Mouse (Mus musculus) spleen, postnatal 14 days (tissue): Measurements from ENCODE around the gene Mosmo.
A peak's percentile ranks its signal among the peaks of the same experiment; 100 is the strongest.

Experiments
- DNase-seq, 2 experiments: peaks; one replicate each; pipeline ENCODE4 v3.0.0; 2021 to 2022; ENCODE audit warnings: low spot score in 2 of 2

Mosmo gene

DNA sequence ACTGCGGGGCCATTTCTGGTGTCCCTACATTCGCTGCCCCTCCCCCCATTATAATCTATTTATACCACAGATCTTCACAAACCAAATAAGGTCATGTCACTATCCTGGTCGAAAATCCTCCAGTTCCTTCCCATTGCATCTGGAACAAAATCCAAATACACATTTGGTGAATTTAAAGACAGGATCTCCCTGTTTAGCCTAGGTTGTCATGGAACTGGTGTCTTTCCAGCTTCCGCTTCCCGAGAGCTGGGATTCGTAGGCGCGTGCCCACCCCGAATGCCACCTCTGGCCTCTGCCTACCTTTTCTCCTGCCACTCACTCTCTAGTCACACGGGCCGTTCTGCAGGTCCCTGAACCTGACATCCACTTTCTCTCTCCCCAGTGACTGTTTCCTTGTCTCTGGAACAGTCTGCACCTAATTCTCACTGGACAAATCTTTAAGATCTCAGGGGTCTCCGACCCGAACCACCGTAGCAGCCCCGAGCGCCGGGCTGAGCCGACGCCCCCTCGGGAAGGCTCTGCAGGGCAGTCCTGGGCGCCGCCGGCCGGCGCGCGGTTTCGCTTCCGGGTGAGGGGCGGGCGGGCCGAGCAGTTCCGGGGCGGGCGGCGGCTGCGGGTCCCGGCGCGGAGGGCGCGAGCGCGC lies at the start of gene Mosmo:
Gene Mosmo, plus strand, starts transcription at position 618 of the 643 bp plus-strand sequence.
- peak; percentile 53 to 65 for DNase-seq

- no peak for DNase-seq
Observed at GRCm38 (mm10) chr7:120632518-120632917, 44.9 kb upstream of the Mosmo start.

DNA sequence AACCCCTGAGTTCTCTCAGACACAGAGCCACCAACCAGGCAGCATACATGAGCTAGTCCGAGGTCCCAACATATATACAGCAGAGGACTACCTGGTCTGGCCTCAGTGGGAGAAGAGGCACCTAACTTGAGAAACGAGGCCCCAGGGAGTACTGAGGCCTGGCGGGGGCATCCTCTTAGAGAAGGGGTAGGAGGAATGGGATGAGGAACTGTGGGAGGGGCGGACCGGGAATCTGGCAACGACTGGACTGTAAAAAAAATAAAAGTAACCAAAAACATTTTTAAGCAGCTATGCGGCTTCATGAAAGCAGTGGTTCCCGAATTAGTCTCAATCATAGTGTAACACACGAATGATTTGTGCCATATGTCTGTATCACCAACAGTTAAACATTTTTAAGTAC lies 43.1 kb upstream of the Mosmo start:
- DNase-seq, result no peak

- DNase-seq, result peak; percentile 72 to 78
Observed at GRCm38 (mm10) chr7:120634711-120635361, 42.6 kb upstream of the Mosmo start, which contains the start of gene Uqcrc2. Uqcrc2 (plus strand) TSS chr7:120635176.

GRCm38 (mm10) chr7:120635362-120635781 lies 42.0 kb upstream of the Mosmo start:
- no peak for DNase-seq

DNA sequence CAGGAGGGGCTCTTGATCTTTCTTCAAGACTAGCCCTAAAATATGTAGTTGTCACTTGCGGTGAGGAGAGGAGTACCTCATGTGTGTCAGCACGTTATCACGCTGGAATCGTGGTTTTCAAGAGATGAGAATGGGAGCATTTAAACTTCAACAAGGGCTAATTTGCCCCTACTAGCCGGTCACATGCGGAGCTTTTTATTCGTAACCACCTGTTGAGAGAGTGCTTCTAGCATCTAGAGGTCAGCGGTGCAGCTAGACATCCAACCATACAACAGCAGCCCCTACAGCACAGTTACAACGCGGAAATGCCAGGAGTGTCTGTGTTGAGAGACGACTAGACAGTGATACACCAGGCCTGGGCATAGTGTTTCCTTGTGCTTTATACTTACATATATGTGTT lies 41.6 kb upstream of the Mosmo start:
- no peak for DNase-seq

- DNase-seq, result no peak
Observed at GRCm38 (mm10) chr7:120643217-120643616, 34.2 kb upstream of the Mosmo start.

- DNase-seq, result no peak
Observed at GRCm38 (mm10) chr7:120647849-120648248, 29.6 kb upstream of the Mosmo start.

DNA sequence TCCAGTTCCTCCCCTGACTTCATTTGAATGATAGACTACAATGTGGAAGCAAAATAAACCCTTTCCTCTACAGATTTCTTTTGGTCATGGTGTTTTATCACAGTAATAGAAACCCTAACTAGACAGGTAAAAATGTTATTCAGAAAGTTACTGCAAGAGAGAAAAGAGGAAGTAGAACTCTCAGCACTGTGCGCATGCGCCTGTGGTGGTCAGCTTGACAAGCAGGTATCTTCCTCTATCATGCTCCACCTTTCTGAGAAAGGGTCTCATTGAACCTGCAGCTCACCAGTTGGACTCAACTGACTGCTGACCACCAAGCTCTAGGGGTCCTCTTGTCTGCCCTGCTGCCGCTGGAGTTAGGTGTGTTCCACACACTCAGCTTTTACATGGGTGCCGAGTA lies 15.3 kb upstream of the Mosmo start:
- peak in 1 of 2 experiments; percentile 32 for DNase-seq

DNA sequence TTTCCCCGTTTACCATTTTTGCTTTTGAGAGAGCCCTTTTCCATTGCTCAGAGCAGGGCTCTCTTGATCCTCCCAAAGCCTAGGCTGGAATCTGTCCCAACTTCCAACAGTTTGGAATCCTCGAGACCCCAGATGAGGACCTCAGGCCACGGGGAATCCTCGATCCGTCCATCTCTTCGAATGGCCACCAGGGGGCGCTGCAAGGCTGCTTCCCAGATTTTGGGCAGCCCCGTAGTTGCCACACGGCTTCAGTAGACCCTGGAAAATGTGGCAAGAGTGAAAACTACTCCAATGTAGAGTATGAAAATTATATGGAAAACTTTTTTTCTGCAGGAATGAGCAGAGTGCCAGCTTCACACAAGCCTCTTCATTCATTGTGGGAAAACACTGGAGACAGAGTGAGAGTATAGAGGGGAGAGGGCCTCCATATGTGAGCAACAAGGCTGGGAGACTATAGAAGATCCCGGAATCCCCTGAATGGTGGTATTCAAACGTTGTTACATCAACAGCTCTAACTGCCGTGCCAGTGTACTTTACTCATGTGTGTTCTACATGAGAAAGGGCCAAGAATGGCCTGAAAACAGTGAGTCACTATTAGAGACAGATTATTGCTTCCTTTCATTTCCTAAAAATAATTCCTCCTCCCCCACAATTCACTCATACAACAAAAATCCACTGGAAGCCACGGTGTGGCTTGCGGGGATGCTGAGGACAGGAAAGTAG lies 7.1 kb upstream of the Mosmo start, which contains the start of gene Pdzd9:
Gene Pdzd9, minus strand, starts transcription at position 191 of the 723 bp plus-strand sequence.
- peak; percentile 25 to 58 for DNase-seq

DNA sequence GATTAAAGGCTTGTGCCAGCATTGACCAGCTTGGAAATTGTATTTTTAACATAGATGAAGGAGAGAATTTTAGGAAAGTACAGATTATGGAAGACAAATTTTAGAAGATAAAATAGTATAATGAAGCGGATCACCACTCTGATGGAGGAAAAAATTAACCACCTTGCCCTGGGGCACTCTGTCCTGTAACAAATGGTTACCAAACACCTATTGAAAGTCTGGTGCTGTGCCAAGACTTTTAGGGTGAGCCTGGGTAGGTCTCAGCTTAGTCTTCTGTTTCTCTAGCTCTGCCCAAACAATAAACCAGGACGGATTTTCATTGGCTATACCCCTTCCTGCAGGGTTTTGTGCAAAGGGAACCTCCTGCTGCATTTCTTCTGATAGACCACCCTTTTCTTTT lies 6.1 kb upstream of the Mosmo start:
- DNase-seq, result no peak

GRCm38 (mm10) chr7:120677764-120678531 lies 530 bp downstream of the Mosmo start:
- DNase-seq, result peak; percentile 14 to 18

- no peak for DNase-seq
Observed at GRCm38 (mm10) chr7:120679023-120679422, 1.6 kb downstream of the Mosmo start.

DNA sequence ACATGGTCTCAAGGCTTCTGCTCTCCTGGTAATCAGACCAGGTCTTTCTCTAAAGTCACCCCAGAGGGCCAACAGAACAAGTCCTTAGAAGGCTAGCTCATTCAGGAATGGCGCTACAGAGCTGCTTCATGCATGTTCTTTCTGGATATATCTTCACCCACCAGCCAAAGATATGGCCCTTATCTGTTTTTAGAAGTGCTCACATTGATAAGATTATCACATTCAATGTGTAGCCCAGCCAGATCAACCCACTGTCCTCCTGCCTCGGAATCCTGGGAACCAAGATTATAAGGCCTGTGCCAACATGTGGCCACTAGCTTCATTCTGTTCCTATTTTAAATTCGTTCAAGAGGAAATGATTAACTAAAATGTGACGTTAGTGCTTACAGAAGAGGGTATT lies 4.6 kb downstream of the Mosmo start:
- DNase-seq, result no peak

GRCm38 (mm10) chr7:120684731-120685161 lies 7.3 kb downstream of the Mosmo start:
- DNase-seq, result no peak

- DNase-seq, result no peak
Observed at GRCm38 (mm10) chr7:120685227-120685626, 7.8 kb downstream of the Mosmo start.

DNA sequence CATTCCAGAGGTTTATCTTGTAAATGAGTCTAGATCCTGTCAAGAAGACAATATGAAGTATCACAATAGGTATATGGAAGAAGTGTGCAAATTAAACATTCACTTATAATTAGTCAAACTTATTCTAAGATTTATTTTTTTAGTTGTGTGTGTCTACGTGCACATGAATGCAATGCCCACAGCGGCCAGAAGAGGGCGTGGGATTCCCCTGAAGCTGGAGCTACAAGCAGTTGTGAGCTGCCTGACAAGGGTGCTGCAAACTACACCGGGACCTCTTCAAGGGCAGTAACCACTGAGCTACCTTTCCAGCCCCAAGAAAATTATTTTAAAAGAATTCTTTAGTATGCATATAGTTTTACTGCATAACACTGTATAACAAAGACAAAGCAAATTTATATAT lies 13.2 kb downstream of the Mosmo start:
- DNase-seq, result peak in 1 of 2 experiments; percentile 19

DNA sequence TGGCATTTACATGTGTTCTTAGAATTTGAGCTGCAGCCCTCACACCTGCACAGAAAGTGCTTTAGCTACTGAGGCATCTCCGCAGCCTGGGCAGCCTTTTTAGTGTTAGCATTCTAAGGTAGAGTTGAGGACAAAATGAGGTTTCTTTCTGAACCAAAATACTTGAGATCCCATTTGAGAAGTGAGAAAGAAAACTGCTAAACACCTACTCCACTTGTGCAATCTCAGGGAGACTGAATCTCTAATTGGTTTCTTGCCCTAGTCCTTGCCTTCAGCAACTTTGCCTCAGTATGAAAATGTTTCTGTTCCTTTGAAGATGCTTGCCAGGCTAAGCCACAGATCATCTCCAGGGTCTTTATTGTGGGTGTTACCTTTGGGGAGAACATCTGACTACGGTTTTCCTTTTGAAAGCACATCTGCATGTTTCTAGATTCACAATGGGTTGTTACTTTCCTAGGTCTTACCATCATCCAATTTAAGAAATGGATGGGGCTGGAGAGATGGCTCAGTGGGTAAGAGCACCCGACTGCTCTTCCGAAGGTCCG lies 16.5 kb downstream of the Mosmo start:
- DNase-seq, result no peak

DNA sequence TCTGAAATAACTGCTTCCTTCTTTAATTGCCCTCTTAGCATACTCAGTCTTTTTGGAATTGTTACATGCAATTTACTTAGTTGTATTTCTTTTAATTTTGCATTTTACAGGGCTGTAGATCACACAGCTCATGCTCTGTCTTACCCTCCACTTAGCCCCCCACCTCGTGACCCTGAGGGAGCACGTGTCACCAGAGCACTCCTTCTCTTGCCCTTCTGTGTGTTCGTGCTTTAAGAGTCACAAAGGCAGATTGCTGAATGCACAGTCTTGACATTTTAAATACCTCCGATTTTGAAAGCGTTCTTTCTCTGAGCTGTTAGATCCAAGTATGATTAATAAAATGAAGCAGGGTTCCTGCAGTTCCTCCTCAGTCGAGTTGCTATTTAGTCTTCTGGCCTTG lies 17.8 kb downstream of the Mosmo start:
- no peak for DNase-seq

DNA sequence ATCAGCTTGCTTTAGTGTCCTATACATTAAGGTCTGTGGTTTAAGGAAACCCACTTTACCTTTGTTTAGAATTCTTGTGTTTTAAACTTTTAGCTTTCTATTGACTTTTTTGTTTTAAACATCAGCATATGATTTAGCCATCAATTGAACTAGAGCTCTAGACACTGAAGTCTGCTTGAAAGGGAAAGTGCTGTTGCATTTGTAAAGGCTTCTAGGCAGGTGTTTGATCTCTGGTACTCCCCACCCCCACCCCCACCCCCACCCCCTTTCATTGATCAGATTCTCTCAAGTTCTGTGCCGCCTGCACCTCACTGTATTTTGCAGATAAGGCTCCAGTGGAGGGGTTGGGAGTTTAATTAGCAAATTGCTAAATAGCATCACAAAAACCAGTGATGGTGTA lies 18.2 kb downstream of the Mosmo start:
- DNase-seq, result no peak

DNA sequence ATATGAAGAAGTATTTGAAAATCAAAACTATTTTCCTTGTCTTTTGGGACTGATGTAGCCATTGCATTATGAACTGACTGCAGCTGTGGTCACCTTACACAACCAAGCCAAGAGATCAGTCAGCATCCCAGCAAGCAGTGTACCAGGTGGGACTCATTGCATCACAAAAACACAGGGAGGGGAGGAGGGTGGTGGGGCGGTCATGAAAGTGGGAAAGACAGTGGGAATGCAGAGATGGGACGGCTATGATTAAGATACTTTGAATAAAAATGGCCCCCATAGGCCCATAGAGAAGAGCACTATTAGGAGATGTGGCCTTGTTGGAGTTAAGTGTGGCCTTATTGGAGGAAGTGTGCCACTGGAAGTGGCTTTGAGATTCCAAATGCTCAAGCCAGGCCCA lies 18.9 kb downstream of the Mosmo start:
- no peak for DNase-seq

DNA sequence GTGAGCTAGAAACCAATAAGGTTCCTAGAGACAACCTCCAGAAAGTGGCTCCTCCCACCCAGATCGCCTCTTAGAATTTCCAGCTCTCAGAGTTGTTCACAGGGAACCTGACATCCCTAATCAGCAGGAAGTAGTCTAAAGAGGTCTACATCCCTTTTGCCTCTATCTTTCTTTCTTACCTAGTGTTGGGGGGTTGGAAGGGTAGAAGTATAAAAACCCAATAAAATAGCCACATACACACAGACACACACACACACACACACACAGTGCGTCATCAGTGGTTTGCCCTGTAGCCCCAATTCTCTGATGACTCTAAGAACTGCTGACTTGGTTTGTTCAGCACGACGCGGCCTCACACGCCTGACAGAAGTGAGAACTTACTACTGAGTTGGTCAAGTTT lies 22.2 kb downstream of the Mosmo start:
- DNase-seq, result no peak
